Mouse (Mus musculus) stomach, postnatal 0 days (tissue): ENCODE data around the gene Yju2.

ENCODE experiments used
- CTCF ChIP-seq: IDR thresholded peaks from 2 replicates; pipeline ENCODE4 v1.5.1; 2016; ENCODE audit warnings: antibody characterized with exemption, low read depth, mild to moderate bottlenecking, moderate library complexity
- EP300 ChIP-seq: optimal IDR thresholded peaks from 2 replicates; pipeline ENCODE3; 2016; ENCODE audit warnings: antibody characterized with exemption

GRCm38 (mm10) chr17:55952447-55953027 lies 6.4 kb upstream of the Yju2 start, which contains the start of gene Ebi3:
- TF ChIP-seq CTCF (no peak), EP300 (no peak)
